Mouse (Mus musculus) monocyte, adult 59 days (primary cell): Measurements from ENCODE around the gene Slc28a1. TPM values are rescaled to one million over a fixed set of nuclear protein-coding genes. Genes with fewer than 3 reads are reported as not detected.

Experiments
- total RNA-seq, 2 experiments: library from RNA; stranded (reverse); gene quantifications; one replicate each; pipeline ENCODE4 v1.2.4; 2023

Slc28a1 gene
- total RNA-seq, result not detected

DNA sequence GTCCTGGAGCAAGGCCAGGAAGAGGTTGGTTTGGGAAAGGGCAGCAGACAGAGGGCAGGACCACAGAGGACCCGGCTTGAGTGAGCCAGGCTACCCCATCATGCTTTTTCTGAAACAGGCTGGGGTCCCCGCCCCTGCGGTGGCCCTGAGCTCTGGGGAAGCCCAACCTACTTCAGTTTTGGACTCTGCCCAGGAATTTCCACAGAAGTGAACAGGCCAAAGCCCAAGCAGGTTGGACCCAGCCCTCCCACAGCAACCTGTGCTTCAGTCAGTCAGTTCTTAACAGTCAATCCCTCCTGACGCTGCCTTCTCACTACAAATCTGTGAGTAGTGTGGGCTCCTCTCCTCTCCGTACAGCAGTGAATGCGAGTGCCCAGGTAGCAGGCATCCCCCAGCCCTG is at the start of gene Slc28a1:
TSS of gene Slc28a1 (plus strand) at position 245 of the 400 bp plus-strand sequence.

DNA sequence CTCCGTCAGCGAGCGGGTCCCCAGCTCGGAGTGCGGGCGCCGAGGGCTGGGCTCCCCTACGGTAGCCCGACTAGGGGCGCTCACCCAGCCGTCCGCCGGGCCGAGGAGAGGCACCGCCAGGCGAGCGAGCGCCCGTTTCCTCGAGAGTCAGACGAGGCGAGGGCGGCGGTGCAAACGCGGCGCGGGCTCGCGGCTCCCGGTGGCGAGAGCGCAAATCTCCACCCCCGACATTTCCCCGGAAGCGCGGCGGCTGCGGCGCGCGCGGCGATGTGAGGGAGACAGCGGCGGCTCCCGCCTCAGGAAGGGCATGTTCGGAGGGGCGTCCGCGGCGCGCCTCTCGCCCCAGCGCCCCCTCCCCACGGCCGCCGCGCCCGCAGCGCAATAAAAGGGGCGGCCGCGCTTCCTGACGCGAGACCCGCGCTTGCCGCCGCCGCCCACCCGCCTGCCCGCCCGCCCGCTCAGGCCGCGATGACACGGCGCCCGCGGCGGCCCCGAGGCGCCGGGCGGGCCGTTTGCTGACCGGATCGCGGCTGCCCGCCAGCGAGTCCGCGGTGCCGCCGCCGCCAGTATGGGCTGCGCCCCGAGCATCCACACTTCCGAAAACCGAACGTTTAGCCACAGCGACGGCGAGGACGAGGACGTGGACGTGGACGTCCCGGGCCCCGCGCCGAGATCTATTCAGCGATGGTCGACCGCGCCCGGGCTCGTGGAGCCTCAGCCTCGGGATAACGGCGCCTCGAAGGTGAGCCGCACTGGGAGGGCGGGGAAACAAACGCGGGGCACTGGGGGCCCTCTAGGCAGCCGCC is 99.0 kb downstream of the Slc28a1 start, which contains the start of gene Pde8a:
TSS of gene Pde8a (plus strand) at position 250 of the 806 bp plus-strand sequence.

Other genes starting within 250 kb of the Slc28a1 start
- 1 to 10 TPM; 5.3 to 5.7 TPM for gene Wdr73, start 213.5 kb upstream of the Slc28a1 start, total RNA-seq
- 1 to 10 TPM; 5.2 to 6.6 TPM for gene Nmb, start 209.7 kb upstream of the Slc28a1 start, total RNA-seq
- 10 to 100 TPM; 63.6 to 89.6 TPM for gene Sec11a, start 167.0 kb upstream of the Slc28a1 start, total RNA-seq
- 10 to 100 TPM; 79.1 to 90.8 TPM for gene Zfp592, start 121.1 kb upstream of the Slc28a1 start, total RNA-seq
- gene Alpk3, start 57.2 kb upstream of the Slc28a1 start, total RNA-seq, result under 1 TPM; 0.16 to 0.49 TPM
- 10 to 100 TPM; 17.0 to 17.5 TPM for gene Pde8a, start 98.8 kb downstream of the Slc28a1 start, total RNA-seq
- 1,000 to 10,000 TPM; 1,165 to 1,225 TPM for gene Rps17, start 230.5 kb downstream of the Slc28a1 start, total RNA-seq